Mouse (Mus musculus): Measurements from ENCODE around the gene Cacna1h.

Cacna1h gene

DNA sequence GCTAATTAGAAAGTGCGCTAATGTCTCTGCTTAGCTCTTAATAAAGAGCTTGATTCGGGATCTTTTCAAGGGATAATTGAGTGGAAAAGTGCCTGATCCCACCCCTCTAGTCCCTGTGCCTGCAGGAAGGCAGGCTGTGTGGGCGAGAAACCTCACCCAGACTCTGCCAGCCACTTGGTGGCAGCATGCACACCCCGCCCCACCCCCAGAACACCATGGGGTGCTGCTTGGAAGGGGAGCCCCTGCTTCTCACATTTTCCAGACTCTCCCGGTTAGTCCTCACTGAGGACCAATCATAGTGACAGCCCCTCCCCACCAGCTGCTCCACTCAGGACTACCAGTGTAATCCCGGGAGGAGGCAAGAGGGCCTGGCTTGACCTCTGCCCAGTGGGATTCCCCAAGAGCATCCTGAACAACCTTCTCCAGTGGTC lies 27.6 kb downstream of the Cacna1h start:
- peak; percentile 50 for DNase-seq

DNA sequence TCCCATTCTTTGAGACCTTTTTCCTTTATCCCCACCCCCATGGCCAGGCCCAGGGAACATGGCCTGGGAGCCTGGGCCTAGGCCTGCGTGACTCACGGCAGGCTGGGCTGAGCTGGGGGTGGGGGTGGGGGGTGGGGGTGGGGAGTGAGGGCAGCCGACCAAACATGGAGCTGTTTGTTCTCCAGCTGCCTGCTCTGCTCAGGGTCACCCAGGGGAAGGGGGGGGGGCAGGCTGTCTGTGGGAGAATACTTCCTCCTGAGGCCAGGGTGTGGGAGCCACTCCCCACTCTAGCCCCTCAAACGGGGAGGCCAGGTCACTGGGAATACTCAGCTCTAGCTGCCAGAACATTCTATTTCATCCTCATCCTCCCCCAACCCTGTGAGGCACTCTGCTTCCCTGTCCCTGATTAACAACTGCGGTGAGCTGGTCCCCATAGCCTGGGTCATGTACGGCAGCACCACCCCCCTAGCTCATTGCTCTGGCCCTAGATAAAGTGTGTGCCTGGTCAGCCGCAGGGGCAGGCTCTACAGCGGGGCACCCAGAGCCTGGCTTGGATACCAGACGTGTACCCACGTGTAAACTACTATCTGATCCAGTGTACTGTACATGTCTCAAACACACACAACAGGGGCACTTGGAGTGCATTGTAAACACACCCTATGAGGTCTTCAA lies 28.2 kb downstream of the Cacna1h start:
- no peak for DNase-seq

DNA sequence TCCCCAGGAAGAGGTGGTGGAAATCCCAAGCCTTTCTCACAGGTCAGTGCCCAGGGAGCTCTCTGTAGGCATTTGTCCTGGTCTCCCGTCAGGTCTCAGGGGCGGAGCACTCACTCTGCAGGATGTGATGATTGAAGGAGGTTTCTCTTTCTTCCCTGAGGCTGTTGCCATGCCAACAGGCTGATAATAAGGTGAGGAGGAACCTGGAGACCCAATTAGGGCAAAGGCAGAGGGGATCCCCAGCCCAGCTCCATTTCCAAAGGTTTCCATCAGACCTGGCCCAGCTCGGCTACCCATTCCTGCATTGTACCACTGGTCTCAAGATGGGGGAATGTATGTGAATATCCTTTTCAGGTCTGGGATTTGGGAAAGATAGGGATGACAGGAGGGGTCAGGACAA lies 29.4 kb downstream of the Cacna1h start:
- DNase-seq, result no peak

DNA sequence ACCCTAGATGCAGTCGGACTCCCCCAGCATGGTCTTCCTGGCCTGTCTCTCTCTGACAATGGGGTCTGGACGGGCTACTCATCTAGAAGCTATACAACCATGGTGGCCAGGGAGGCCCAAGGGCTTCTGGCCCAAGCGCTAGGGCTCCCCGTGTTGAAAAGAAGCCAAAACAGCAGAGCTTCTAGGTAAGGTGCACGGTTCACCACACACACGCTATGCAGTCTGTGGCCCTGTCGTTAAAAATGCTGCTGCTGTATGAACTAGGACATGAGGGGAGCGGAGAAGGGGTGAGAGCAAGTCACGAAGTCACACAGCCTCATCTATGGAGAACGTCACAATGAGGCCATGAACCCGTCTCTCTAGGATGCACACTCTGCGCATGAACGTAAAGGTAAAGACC lies 31.4 kb downstream of the Cacna1h start:
- DNase-seq, result no peak

DNA sequence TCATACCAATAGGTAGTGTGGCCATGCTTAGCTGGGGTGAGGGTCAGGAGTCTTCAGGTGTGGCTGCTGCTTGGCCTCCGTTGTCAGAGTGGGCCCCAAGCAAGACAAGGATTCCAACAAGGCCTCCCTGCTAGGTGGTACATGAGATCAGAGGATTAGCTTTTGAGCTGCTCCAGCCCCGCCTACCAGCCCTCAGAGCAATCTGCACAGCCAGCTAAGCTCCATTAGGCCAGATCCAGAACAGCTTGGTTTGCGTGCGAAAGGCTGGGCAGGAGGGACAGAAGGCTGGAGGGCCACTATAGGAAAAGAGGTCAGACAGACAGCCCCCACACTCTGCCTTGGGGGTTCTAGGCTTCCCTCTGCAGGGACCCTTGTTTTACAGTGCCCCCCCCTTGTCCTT lies 32.1 kb downstream of the Cacna1h start:
- DNase-seq, result no peak

DNA sequence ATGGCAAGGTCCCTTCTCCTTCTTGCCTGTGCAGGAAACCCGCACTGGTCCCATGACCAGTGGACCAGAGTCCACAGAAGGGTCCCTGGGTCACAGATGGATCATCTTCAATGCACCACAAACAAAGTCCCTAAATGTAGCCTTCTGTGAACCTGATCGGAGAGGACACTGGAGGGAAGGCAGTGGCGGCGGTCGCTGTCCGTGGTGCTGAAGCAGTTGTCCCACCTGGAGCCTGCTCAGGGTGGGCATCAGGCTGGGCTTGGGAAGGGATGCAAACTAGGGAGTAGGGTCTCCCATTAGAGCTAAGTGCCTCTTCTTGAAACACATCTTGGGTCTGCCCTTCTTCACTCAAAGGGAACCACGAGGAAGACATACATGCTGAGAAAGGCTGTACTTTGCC lies 33.1 kb downstream of the Cacna1h start:
- no peak for DNase-seq

DNA sequence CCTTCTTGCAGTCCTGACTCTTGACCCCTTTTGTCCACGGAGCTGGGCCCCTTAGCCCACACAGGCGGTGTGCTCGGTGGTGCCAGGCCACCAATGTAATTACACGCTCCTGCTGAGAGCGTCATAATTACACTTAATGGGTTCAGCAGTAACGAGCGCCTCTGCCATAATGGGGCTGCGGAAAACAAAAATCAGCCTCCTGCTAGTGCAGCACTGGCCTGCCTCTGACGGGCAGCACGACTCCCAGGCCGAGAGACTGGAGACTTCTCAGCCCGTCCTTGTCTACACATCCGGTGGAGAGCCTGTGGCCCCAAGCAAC lies 35.1 kb downstream of the Cacna1h start:
- no peak for DNase-seq

DNA sequence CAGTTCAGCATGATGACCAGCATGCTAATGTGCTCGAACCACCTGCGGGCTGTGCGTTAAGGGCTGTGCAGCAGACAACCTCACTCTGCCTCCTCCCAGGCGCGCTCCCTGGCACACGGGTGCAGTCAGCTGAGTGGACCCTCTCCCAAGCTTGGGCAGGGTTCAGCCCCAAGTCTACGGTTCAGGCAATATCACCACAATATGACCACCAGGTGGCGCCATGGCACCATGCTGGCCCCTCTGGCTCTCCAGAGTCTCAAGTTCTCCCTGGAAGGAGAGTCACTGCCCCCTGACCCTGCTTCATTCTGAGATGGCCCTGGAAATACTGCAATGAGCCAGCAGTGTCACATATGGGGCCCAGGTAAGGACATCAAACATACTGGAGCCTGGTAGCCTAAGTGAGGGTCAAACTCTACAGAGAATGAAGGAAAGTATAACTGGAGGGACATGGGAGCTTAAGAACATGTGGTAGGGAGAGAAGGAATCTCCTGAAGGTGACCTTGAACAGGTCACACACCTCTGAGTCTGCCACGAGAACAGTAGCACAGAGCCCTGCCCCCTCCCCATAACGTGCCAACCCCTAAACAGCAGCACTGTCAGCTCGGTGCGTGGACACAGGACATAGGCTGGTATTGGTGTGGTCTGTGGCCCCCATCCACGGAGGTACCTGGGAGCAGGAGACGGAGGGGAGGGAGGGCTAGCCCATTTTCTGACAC lies 35.6 kb downstream of the Cacna1h start:
- peak; percentile 69 for DNase-seq

DNA sequence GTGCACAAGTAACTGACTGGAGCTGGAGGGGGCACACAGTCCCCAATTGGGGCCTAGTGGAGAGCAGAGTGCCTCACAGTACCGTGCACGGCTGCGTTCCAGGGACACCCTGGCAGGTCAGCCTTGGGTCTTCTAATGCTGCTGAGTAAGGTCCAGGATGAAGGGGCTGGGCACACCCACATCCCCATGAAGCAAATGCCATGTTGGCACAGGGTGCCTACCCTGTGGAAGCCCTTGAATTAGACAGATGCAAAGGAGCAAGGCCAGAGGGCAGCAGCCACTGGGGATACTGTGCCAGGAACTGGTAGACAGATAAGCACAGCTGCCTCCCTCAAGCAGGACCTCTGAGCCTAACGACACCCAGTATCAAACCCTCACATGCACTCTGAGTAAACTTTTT lies 39.1 kb downstream of the Cacna1h start:
- no peak for DNase-seq

DNA sequence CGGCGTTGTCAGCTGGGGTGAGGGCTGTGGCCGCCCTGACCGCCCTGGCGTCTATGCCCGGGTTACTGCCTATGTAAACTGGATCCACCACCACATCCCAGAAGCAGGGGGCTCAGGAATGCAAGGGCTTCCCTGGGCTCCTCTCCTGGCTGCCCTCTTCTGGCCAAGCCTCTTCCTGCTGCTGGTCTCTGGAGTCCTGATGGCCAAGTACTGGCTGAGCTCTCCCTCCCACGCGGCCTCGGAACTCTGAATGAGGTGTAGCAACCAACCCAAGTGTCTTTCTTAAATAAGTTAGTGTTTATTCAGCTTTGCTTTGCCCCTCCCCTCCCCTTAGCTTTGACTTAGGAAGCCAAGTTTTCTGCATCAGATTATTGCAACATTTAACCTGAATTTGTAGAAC lies 59.6 kb downstream of the Cacna1h start:
- no peak for DNase-seq

DNA sequence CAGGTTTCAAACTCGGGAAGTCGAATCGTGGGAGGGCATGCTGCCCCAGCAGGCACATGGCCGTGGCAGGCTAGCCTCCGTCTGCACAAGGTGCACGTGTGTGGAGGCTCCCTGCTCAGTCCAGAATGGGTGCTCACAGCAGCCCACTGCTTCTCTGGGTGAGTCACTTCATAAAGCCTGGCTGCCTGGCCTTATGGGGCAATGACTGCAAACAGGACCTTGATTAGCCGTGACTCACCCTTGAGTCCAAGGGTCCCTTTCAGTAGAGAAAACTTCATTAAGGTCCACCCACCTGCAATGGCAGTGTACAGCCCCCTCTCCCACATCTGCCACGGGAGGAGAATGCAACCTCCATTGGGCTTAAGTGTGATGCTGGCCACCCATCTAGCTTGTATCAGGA lies 61.1 kb downstream of the Cacna1h start:
- no peak for DNase-seq

DNA sequence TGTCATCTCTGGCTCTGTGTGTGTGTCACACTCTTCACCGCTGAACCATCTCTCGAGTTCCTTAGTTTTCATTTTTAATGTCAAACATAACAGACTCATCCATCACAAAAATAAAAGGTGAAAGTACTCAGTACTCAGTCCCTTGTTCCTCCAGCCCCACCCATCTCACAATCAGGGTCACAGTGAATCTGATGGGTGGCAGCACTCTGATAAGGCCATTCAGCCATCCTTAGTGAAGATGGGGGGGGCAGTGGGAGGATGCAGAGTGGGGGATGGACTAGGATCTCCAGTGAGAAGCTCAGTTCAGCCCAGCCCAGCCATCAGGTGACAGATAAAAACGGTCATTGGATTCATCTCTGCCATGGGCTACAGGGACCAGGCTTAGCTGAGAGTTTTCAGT lies 64.6 kb downstream of the Cacna1h start, which contains the start of gene Tpsg1:
TSS of gene Tpsg1 (plus strand) at position 301 of the 400 bp plus-strand sequence.
- no peak for DNase-seq

DNA sequence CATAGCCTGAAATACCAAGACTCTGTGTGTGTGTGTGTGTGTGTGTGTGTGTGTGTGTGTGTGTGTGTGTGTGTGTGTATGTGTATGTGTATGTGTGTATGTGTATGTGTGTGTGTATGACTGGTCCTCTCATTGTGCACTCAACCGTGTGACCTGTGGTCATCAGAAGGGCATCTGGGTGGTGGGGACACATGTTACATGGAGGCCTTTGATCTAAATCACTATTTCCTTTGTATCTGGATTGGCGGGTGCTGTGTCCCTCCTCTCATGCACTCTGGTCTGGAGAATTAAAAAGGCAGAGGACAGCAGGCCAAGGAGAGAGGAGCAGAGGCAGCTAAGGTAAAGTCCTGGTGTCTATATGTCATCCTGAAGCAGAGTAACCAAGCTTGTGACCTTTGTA lies 67.6 kb downstream of the Cacna1h start, which contains the start of gene Tpsb2:
TSS of gene Tpsb2 (plus strand) at position 301 of the 400 bp plus-strand sequence.
- DNase-seq, result no peak

DNA sequence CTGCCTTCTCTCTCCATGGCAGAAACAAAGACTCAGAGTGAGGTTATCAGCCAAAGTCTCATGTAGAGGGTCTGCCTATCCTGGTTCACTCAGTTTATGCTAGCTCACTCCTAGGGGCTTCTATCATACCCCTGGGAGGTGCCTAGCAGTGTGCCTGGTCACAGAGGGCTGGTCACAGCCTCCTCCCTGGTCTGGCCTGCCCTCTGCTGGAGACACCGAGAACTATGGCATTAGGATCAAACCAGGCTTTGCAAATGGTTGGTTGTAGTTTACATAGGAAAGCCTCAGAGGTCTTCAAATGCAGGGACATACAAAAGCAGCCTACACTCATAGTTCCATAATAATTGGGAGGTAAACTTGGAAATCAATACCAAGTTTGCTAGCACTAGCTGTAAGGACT lies 69.9 kb downstream of the Cacna1h start:
- peak; percentile 40 for DNase-seq

DNA sequence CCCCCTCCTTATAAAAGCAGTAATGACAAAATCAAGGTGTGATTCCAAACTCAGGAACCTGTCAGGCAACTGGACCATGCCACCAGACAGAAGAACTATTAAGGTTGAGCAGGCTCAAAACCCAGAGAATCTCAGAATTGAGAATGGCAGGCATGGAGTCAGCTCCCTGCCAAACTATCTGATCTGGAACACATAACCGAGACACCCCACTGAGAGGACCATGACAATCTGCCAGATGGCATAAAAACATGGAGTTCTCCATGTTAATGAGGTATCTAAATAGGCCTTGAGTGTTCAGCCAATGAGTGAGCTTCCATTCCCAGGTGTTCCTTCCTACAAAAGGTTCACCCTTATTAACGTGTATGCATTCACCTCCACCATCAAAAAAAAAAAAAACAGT lies 72.3 kb downstream of the Cacna1h start:
- no peak for DNase-seq

DNA sequence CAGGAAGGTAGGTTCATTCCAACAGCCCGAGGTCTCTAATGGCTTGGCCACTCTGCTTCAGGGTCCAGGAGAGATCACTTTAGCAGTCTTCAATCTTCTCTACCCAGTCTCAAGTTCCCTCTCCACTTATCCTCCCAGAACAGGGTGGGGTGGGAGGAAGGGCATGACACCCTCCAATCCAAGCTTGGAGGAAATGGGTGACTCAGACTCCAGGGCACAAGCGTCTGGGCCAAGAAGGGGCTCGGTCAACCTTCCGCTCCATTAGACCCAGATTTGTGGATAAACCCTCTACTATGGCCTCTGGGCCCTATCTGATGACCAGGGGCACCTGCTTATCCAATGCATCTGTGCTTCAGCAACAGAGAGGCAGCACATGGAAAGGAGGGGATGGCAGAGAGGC lies 88.1 kb downstream of the Cacna1h start, which contains the start of gene Tpsab1:
TSS of gene Tpsab1 (minus strand) at position 101 of the 400 bp plus-strand sequence.
- no peak for DNase-seq

DNA sequence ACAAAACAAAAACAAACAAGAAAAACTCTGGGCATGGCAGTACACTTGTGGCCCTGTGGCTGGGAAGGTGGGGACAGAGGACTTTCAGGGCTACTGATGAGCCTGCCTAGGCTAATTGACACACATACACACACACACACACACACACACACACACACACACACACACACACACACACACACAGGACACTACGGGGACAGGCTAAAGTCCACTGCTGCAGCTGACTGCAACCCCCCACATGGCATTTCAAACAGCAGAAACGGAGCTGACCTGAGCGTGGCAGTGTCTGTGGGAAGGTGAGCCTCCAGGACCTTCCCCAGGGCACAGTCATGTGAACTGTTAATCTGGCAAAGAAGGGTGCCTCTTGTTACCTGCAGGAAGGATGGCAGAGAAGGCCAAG lies 92.1 kb downstream of the Cacna1h start:
- DNase-seq, result no peak

DNA sequence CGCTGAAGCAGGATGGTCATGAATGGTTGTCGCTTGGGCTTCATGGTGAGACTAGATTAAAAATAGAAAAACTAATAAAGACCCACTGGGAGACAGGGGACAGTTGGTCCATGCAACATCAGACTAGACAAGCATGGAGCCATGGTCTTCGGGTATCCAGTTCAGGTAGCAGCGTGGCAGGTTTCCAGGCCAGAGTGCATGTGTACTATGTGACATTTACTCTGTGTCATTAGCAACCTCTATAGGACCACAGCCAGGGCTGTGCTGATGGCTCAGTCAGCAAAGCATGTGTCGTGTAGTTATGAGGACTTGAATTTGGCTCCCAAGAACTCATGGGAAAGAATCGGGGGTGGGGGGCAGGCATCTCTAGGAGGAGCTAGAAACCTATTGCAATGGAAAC lies 93.6 kb downstream of the Cacna1h start:
- no peak for DNase-seq

DNA sequence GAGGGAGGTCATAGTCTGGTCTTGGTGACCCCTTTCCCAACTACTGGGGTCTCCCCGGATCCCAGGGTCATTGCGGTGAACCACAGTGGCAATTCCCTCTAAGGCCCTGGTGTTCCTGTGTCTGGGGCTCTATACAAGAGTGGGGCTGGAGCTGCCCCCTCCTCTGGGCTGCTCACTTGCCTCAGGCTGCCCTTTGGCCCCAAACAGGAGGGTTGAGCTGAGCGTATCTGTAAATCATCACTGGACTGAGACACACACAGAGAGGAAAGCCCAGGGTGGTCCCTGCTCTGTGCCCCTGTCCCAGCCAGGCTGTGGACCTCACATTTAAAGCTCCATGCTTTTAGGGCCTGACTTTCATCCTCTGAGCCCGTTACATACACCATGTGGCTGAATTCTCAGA lies 95.4 kb downstream of the Cacna1h start:
- DNase-seq, result no peak

DNA sequence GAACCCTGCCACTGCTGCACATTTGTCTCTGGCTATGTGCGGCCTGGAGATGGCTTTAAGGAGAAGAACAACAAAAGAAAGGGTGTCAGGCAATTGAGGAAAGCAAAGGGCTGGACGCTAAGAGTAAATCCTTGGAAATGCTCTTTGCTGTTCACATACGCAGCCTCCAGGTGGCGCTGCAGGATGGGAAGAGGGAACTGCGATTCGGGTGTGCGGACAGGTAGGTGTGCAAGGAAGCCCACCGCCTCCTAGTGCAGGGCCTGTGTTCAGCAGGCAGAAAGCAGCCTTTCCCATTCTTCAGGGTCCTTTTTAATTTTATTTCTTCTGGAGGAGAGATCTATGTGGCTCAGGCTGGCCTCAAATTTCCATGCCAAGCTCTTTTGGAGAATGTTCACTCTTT lies 99.6 kb downstream of the Cacna1h start:
- DNase-seq, result peak; percentile 59

DNA sequence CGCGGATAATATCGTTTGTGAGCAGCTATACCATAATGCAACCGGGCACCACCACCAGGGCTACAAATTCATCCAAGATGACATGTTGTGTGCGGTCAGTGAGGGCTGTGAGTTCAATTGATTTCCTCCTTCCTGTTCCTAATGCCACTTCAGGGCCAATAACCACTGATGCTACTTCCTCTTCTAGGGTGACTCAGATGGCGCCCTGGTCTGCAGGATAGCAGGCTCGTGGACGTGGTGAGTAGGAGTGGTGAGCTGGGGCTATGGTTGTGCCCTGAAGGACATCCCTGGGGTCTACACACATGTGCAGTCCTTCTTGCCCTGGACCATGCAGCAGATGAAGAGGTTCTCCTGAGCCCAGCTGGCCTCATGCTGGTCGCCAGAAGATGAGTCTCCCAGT lies 101.3 kb downstream of the Cacna1h start:
- no peak for DNase-seq
